Mouse (Mus musculus) adrenal gland, adult 2 months (tissue): ENCODE results near the gene Rarb. TPM values are rescaled to one million over a fixed set of nuclear protein-coding genes. Genes with fewer than 3 reads are reported as not detected.
A peak's percentile ranks its signal among the peaks of the same experiment; 100 is the strongest.

Source experiments
- DNase-seq: peaks from one replicate; pipeline ENCODE4 v3.0.0; 2021
- polyA plus RNA-seq: library from polyadenylated mRNA; depleted of rRNA; stranded (reverse); fragments of >200 nt; gene quantifications from 2 replicates; pipeline ENCODE4 v1.2.3, GENCODE M21; 2012
- total RNA-seq, 2 experiments: library from RNA; stranded (reverse); gene quantifications; 2 replicates each; pipeline ENCODE4 v1.2.3; 2021

Gene Rarb
- total and polyA plus RNA-seq, 3 experiments = 10.7 to 17.8 (median 14.2) TPM

DNA sequence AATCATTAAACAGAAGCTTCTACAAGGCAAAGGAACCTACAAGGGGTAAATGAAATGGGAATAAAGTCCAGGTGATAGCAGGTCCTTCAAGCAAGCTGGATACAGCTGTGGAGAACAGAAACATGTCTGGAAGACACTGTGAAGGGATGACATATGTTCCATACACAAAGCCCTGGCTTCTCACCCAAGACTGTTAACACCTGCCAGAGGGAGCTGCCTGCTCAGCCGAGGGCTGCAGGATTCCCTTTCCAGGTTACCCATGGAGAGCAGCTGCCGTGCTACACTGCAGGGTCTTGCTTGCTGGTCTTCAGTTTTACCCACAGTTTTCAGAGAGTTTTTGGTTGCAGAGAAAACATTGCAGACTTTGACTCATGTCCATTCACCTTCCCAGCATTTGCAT lies 290.3 kb downstream of the Rarb start:
- DNase-seq = no peak

DNA sequence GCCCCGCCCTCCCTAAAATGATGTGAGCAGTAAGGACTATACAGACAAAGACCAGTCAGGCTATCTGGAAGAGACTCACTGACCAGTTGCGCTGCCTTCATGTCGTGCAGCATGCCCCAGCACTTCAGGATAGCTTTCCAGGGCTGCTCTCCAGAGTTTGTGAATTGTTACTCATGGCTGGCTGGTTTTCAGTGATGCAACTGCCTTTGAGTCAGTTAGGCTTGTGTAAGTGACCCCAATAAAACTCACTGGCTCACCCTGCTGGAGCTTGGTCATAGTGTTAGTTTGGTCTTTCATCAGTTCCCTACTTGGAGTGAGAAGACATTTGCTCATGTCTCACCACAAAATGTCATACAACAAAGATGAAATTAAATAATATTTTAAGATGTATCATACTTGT lies 292.8 kb downstream of the Rarb start:
- DNase-seq = peak; percentile 82

DNA sequence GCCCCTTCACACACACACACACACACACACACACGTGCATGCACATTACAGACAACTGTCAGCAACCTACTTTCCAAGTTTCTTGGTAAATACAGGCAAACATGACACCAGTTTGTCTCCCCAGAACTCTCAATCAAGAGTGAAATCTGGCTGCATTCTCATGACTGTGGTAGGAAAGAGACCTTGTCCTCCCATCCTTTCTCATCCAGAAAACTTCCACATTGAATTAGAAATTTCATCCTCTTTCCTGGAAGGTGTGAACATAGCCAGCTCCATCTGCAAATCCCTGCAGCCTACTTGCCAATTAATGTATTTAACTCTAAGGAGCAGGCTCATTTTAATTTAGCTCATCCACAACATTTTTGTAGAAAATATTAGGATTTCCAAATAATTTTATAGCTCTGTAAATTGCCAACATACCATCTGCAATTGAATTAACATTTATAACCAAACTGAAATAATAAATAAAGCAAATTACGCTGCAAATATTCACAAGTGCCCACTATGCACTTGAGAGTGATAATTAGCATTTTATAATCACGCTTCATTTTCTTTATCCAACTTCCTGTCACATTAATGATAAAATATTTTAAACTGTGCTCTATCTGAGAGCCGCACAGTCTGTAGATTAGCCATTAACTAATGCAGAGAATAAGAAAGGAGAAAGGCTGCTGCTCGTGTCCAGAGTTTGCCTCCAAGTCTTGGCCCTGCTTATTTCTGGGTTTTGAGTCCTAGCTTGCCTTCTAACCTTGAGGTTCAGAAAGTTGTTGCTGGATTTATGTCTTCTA lies 293.6 kb downstream of the Rarb start:
- no peak for DNase-seq

DNA sequence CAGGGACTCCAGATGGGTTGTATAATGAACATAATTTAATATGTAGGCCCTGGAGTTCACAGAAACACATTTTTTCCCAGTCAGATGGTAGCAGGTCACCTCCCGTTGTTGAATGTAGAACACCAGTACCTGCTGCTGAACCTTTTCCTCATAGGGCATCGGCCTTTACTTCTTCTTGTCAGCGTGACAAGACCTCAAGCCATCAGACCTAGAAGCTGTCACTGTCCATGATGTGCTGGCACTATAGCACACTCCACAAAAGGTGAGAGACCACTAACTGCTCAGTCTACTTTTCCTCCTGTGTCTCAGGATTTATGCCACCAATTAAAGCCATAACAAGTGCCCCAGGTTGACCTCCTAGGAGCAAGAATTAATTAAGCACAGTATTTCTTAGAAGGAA lies 296.1 kb downstream of the Rarb start:
- no peak for DNase-seq

DNA sequence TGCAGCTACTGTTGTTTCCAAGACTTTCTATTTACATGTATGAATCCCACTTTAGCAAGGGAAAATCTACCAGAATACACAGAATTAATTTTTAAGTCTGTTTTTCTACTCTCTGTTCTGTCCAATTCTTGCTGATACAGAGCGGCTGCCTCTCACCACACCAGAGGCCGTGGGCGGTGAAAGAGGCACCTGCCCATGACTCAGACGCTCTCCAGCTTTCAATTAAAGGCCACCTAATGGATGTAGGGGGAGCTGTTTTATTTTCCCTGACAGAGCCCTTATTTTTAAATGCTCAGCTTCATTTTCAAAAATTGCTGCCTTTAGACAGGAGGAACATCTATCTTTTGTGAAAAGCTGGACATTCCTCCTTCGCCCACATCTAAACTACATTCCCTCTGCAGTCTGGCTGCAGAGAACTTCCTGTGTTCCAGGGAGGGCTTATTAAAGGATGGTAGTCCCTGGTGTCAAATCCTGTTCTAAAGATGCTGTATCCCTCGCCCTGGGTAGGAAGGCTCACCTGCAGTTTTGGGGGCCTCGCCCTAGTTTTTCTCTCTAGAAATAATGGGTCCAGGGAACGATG lies 299.3 kb downstream of the Rarb start:
- no peak for DNase-seq

DNA sequence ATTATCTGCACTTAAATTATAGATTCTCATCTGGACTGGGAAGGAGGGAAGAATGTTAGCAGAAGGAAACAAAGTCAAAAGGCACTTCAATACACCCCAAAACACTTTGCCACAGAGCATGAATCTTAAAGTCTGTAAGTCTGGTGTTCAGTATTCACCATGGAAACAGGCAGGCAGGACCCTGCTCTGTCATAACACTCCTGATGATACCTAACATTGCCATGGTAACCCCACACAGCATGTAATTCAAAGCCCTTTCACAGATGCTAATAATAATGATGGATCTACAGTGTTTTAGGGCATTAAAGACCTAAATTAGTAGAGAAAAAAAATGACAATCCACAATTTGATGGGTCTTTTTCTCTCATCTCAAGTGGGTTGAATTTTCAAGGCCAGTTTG lies 301.0 kb downstream of the Rarb start:
- no peak for DNase-seq

DNA sequence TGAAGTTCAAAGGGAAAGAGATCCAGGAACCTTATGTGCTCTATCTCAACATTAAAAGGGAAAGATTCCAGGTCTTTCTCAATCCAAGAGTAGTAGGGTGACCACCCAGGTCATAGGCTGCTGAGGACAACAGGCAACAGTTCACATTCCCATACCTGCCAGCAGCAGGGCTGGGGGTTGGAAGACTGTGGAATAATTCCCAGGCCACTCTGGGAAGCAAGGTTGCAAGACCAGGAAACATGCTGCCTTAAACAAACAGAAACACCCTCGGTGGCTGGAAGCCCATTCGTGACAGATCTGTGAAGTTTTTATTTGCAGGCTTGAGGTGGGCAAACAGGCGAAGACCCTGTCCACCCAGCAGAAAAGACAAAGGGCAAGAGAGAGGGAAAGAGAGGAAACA lies 303.2 kb downstream of the Rarb start:
- DNase-seq = no peak

DNA sequence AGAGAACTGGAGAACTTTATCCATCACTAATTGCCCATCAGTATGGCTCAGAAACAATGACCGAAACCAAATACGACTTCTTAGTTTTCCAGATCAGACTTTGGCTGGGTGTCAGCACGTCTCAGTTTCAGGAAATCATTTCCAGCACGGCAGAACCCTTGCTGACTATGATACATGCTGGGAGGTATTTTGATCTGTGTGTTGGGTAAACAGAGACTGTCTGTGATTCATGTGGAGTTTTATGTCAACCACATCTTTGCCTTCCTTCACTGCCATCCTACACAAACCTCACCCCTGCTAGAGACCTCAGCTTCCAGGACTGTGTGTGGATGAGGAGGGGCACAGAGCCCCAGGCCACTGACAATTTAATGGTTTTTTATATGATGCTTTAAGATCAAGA lies 308.4 kb downstream of the Rarb start:
- DNase-seq = no peak

DNA sequence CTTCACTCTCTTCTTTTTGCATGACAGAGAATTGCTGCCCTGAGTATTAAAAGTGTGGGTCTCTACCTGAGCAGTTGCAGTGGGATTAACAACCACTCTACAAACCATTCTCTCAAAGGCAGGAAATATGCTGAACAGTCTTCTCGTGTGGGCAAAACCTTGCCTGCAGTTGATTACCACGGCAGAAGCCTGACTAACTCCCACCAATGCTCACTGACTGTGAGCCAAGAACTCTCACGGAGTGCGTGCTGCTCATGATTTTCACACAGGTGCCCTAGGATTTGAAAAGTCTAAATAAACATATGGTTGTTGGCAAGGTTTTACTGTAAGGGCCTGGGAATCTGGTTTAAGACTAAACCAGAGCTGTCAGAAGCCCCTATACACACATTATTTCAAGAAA lies 309.1 kb downstream of the Rarb start:
- no peak for DNase-seq

DNA sequence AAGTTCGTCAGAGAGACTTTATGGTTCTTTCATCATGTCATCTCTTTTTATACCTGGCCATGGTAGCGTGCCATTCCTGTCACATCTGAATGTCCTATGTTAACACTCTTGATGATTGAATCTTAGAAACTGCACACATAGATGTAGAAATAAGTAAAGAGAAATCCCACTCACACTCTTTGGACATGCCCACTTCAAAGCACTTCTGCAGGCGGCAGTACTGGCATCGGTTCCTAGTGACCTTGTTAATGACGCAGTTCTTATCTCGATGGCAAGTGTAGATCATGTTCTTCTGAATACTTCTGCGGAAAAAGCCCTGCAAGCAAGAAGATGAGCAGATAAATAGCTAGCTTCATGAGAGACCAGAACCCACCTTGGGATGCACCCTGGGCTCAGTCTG lies 310.2 kb downstream of the Rarb start:
- DNase-seq = peak; percentile 44

DNA sequence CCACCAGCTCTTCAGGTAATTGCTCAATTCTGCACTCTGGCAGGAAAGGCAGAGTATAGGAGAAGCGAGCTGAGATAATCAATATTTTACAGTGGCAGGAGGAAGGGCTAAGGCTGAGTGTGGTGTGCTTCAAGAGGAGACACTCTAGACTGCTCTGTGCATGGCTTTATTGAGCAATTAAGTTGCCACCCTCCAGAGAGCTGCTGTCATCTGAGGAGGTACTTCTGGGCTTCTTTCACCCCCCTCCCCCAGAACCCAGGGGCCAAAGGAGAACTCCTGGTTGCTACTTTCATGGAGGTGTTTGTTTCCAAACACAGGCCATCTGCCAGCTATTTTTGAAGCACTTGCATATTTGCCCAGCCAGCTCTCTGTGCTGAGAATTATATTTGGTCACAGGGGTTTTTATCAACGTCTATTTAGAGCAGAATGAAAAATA lies 321.7 kb downstream of the Rarb start:
- no peak for DNase-seq

DNA sequence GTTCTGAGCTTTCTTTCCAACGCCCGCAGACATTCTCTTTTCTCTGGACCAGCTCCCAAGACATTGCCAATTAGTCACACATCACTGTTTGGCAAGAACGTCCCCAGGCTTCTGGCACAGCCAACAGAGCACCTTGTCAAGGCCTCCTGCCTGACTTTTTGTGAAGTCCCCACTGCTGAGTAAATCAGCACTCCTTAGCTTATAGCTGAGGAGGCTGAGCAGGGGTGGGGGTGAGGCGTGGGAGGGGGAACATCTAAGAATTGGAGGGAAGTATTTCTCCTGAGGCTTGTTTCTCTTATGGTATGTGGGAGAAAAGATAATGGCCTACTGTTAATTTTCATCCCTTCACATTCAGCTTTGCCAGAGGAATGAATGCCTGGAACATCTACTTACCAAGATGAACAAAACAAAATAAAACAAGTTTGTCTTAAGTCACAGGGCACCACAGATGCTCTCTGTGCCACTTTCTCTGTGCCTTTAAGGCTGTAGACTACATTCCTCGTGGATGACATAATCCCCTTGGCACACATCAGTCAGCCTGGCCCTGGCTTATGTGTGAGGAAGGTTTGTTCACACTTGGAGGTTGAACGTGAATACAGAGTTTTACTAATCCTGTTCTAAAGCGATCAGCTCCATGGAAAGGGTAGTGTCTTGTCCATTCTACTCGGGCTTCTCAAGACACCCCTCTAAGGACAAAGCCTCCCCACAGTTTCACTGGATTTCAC lies 335.1 kb downstream of the Rarb start:
- peak; percentile 61 for DNase-seq

DNA sequence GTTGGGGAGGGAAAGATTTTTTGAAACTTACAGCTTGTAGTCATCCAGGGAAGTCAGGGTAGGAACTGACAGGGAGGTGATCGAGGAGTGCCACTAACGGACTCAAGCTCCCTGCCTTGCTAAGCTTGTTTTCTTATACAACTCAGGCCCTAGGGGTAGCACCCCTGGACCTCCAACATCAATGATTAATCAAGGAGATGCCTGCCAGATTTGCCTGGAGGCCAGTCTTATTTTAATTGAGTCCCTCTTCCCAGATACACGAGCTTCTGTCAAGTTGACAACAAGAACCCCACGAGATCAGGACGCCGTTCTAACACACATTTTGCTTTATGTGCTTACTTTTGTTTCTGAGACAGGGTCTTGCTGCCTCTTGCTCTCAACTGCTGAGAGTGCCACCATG lies 338.3 kb downstream of the Rarb start:
- no peak for DNase-seq

DNA sequence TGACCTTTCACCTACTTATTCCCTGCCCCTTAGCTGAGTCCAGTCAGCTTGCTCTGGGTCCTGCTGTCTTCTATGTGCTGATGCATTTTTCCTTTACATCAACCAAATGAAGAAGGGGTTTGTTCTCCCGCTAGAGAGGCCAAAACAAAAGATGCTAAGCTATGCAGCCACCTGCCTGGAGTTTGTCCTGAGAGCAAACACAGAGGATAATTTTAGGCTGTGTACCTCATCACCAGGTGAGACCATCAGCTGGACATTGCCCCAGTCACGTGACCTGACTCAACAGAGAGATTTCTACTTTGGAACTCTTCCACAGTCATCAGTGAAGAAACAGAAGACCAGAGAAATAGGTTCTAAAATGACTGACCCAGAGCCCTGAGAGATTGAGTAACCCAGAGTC lies 339.4 kb downstream of the Rarb start:
- no peak for DNase-seq

DNA sequence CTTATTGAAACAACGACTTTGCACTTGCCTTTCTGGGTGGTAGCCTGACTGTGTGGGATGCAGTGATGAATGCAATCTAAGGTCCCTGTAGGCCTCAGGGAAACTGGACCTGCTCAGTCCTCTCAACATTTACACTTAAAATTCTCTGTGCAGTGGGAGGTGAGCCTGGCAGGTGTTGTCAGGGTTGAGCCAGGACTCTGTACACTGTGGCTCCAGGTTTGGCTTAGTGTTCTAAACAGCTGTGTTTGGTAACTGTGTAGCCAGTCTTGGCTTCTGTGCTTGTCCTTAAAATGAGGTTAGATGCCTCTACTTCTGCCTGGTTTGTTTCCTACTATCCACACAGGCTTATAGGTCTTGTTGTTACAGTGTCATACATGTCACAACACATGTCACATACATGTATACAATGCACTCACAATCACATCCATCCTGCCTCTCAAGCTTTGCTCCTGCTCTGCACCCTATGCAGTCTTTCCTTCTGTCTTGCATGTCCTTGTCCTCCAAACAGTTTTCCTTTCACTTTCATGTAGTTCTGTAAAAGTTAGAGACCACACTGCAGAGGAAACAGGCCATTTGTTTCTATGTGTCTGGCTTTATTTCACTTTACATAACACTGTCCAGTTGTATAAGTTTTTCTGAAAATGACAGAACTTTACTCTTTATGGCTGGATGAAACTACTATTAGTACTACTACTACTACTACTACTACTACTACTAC lies 340.2 kb downstream of the Rarb start:
- DNase-seq = no peak

DNA sequence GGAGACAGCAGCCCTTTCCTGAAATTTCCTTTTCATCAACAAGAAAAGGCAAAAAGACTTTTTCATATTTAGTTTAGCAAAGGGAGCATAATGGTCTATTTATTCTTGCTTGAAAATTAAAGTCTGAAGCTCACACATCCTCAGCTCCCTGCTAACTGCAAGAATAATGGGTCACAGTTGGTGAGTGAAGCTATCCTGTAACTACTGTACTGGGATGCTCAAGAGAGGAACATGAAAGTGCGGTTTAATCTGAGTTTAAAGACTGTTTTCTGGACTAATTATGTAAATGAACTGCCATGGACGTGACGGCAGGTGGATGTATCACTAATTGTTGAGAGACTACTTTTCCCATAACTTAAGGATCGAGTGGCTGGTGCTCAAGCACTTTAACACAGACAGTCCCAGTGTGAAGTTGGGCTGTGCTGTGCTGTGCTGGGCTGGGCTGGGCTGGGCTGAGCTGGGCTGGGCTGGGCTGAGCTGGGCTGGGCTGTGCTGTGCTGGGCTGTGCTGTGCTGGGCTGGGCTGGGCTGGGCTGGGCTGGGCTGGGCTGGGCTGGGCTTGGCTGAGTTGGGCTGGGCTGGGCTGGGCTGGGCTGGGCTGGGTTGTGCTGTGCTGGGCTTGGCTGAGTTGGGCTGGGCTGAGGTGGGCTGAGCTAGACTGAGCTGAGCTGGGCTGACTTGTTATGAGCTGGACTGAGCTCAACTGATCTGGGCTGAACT lies 370.5 kb downstream of the Rarb start:
- DNase-seq = no peak

DNA sequence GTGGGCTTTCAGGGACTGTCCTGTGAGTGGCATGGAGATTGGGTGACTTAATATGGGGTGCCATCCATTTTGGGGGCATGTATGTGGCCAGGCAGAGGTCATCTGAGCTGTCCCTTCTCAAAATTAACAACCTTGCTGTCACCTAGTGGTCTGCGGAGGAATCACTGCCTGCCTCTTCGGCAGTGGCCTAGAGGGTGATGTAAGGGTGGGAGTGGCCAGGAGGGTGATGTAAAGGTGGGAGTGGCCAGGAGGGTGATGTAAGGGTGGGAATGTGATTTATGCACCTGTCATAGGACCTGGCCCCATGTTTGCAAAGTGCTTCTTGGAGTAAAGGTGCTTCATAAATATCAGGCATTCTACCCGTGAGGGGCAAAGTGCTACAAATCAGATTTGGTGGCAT lies 371.4 kb downstream of the Rarb start:
- DNase-seq = no peak

DNA sequence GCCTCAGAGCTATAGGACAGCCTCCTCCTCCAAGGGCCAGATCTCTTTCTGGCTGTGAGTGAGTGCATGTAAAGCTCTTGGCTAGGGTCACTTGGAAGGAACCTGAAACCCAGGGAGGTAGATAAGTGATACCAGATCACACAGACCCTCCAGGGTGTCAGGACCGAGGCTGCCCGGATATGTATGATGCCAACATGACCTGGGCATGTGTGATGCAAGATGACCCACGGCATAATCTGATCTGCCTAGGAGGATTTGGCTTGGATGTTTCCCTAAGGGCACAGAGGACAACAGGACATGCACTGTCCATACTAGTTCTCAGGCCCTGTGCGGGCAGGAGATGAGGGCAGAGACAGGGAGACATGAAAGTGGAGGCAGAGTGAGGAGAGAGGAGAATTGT lies 374.1 kb downstream of the Rarb start:
- no peak for DNase-seq

DNA sequence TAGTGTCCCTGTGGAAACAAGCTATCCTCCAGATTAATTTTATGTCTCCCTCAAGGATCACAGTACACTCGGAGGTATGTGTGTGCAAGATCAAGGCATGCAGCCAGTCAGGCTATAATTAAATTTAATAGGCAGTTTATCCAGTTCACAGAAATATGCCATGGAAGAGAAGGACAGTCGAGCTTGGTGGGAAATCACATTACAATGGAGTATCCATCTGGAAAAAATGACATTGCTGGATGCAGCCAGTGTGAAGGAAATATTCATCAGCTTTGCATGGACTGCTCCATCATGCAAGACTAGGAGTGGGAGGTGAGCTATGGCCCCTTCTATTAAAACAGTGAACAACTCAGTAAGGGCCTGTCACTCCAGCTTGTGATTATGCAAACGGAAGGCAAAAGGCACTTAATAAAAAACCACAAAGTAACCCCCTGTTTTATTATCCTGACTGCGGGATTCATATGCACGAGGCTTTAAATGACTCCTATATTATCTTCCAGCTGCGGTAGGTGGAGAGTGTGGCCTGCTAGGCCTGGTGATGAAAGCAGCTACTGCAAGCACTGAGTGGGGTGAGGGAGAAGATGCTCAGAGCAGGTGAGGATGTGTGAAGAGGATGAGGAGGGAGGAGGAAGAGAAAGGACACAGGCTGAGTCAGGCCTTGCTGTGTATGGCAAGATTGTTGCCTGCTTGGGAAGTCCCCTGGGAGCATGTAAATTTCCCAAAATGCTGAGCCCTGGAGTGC lies 379.4 kb downstream of the Rarb start:
- no peak for DNase-seq

DNA sequence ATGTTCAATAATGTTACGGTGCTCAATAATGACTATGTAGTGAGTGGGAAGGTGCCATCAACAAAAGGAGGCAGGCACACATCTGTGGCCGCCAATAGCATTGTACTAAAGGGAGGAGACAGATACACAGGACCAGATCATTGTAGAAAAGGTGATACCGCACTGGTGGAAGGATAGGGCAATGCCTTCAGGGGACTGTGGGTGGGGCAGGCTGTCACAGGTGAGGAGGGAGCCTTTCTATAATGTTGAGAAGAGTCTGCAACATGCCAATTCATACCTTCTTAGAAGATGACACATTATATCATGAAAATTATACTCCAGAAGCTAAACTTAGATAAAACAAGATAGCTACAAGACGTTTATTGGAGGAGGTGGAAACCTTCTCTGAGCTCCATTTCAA lies 381.6 kb downstream of the Rarb start:
- DNase-seq = no peak
